Mouse (Mus musculus) CH12.LX (cell line): ENCODE data around the gene Nfe2l2.
"Not testable (repeated sequence)": the region's sequence is repeated elsewhere in the genome, so short reads cannot be mapped to it uniquely, and the experiment has no call there.

Experiments used
- CTCF ChIP-seq, 2 experiments: IDR thresholded peaks in 1 of 2; conservative IDR thresholded peaks in 1 of 2; 2 replicates each; pipeline ENCODE4 v1.5.1; 2011 to 2012; ENCODE audit warnings: low read depth in 2 of 2, low read length in 2 of 2, improper control_type of control experiment in 1 of 2, inconsistent platforms in 1 of 2, mild to moderate bottlenecking in 1 of 2, moderate library complexity in 1 of 2
- EP300 ChIP-seq: IDR thresholded peaks from 2 replicates; pipeline ENCODE4 v1.6.1; 2011; ENCODE audit warnings: low read length, improper control_type of control experiment
- POLR2A ChIP-seq: IDR thresholded peaks from 2 replicates; pipeline ENCODE4 v1.6.1; 2011; ENCODE audit warnings: low read depth, mild to moderate bottlenecking, improper control_type of control experiment, low read length
- USF2 ChIP-seq: conservative IDR thresholded peaks from 2 replicates; pipeline ENCODE4 v1.6.1; 2011; ENCODE audit warnings: low read depth, low read length, improper control_type of control experiment

- TF ChIP-seq CTCF (conservative IDR thresholded peaks at IDR 0.05 in 1 of 2, IDR thresholded peaks at IDR 0.05 in 1 of 2; ENCODE audit: low read depth in 2 of 2, low read length in 2 of 2); POLR2A; EP300; USF2: not testable (repeated sequence)
Measured at GRCm38 (mm10) chr2:75637822-75638221, 66.6 kb downstream of the Nfe2l2 start.
